Comparison of ENCODE assay signal across 8 mouse cellular contexts in genomic region chr3:97901586-97901985, GRCm38 (mm10). TPM values are rescaled to one million over a fixed set of nuclear protein-coding genes. Genes with fewer than 3 reads are reported as not detected.
A peak's percentile ranks its signal among the peaks of the same experiment; 100 is the strongest.
DNase-seq lines count a peak whose midpoint lies in the region; ATAC-seq and TF ChIP-seq lines count a peak whose summit lies in the region.

No protein-coding gene starts in this region.

- TF ChIP-seq POLR2A in cerebellum, adult 2 months (IDR thresholded peaks at IDR 0.05; ENCODE audit: borderline replicate concordance, insufficient read depth, low read length): no peak

- H3K9ac ChIP-seq in forebrain, embryonic 14.5 days (ENCODE audit: low read length): peak overlapping the region; percentile 94
- H3K9ac ChIP-seq in liver, postnatal 0 days (replicated peaks): peak overlapping the region; percentile 98

- H3K9me3 ChIP-seq in forebrain, embryonic 14.5 days (replicated peaks; ENCODE audit: control insufficient read depth, low read length): no peaks in the 10 kb centered on the region
- no peaks in the 10 kb centered on the region for H3K9me3 ChIP-seq in liver, postnatal 0 days (ENCODE audit: low read length)

- TF ChIP-seq CTCF in cerebellum, adult 2 months (IDR thresholded peaks at IDR 0.05; ENCODE audit: borderline replicate concordance, insufficient read depth, low read depth, low read length): no peak
- no peak for TF ChIP-seq CTCF in liver, postnatal 0 days (IDR thresholded peaks at IDR 0.05; ENCODE audit: low read depth)

- 14% methylated on average over 5 of the region's 5 CpGs for WGBS in cerebellum, adult 2 months
- 24% methylated on average over 5 of the region's 5 CpGs for WGBS in forebrain, embryonic 14.5 days
- WGBS in liver, postnatal 0 days (ENCODE audit: insufficient replicate concordance): 11% methylated on average over 5 of the region's 5 CpGs

- H3K4me2 ChIP-seq in forebrain, embryonic 14.5 days (ENCODE audit: low read length): peak overlapping the region; percentile 73
- peak overlapping the region; percentile 90 for H3K4me2 ChIP-seq in liver, postnatal 0 days (ENCODE audit: low read depth, low read length)

- H3K36me3 ChIP-seq in forebrain, embryonic 14.5 days (ENCODE audit: control insufficient read depth, insufficient read depth, low read length): no peaks in the 10 kb centered on the region
- no peaks in the 10 kb centered on the region for H3K36me3 ChIP-seq in liver, postnatal 0 days (replicated peaks; ENCODE audit: insufficient read depth, low read length)

- ATAC-seq in forebrain, embryonic 14.5 days: no peak
- peak; percentile 44; the same call in 1 of the 2 replicates for ATAC-seq in liver, postnatal 0 days
- no peak for ATAC-seq in activated CD4-positive, CD25-positive, alpha-beta regulatory T cell, adult 4 months

- no peak for TF ChIP-seq EP300 in liver, postnatal 0 days (IDR thresholded peaks at IDR 0.05; ENCODE audit: low read depth)

- H3K4me1 ChIP-seq in cerebellum, adult 2 months (ENCODE audit: control insufficient read depth, insufficient read depth, low read length): peaks cover 4% of the 10 kb centered on the region; the same call in 1 of the 2 replicates
- peaks cover 12% of the 10 kb centered on the region for H3K4me1 ChIP-seq in forebrain, embryonic 14.5 days (ENCODE audit: control insufficient read depth, insufficient read depth, low read length)
- H3K4me1 ChIP-seq in liver, postnatal 0 days (ENCODE audit: insufficient read depth): peaks cover 16% of the 10 kb centered on the region

- no peak for DNase-seq in cerebellum, adult 2 months
- no peak for DNase-seq in cerebellum, adult 8-10 months
- peak; percentile 14 for DNase-seq in CD4-positive helper T cell, adult 2 months (ENCODE audit: low read depth, low spot score)
- no peak for DNase-seq in forebrain, embryonic 14.5 days (ENCODE audit: low spot score)
- no peak for DNase-seq in liver, postnatal 0 days
- no peak for DNase-seq in cerebellum, postnatal 25 days
- DNase-seq in adrenal gland, postnatal 4 days (ENCODE audit: low spot score in 2 of 2): no peak

- peak overlapping the region; percentile 96 for H3K4me3 ChIP-seq in cerebellum, adult 2 months (replicated peaks; ENCODE audit: insufficient read depth, low read depth, low read length)
- H3K4me3 ChIP-seq in forebrain, embryonic 14.5 days (ENCODE audit: low read depth, low read length): peak overlapping the region; percentile 94
- peak overlapping the region; percentile 99 for H3K4me3 ChIP-seq in liver, postnatal 0 days (ENCODE audit: low read depth, low read length)

- no peak overlapping the region for H3K27ac ChIP-seq in cerebellum, adult 2 months (ENCODE audit: insufficient read depth, low read length)
- H3K27ac ChIP-seq in forebrain, embryonic 14.5 days (ENCODE audit: low read depth, low read length): no peak overlapping the region
- H3K27ac ChIP-seq in liver, postnatal 0 days (ENCODE audit: low read depth): peak overlapping the region; percentile 75

- H3K27me3 ChIP-seq in cerebellum, adult 2 months (ENCODE audit: control insufficient read depth, insufficient read depth, low read length): no peaks in the 10 kb centered on the region
- no peaks in the 10 kb centered on the region for H3K27me3 ChIP-seq in forebrain, embryonic 14.5 days (replicated peaks; ENCODE audit: control insufficient read depth, insufficient read depth, low read length)
- no peaks in the 10 kb centered on the region for H3K27me3 ChIP-seq in liver, postnatal 0 days (ENCODE audit: insufficient read depth, low read length)

RNA-seq across cellular contexts. Expression of gene Sec22b, which starts 0.6 kb away (rescaled TPM):
- polyA plus RNA-seq in cerebellum, adult 2 months (2012; rRNA removed): 69.9 and 70.5 TPM in 2 replicates
- polyA plus RNA-seq in forebrain, embryonic 14.5 days (2014; fragmentation: Nextera tagmentation; extraction: Ambion mirVana): 124 and 130 TPM in 2 replicates
- polyA plus RNA-seq in liver, postnatal 0 days (2015; fragmentation: Nextera tagmentation; extraction: Ambion mirVana): 40.0 and 42.3 TPM in 2 replicates
- 100 to 1,000 TPM; 123 TPM for total RNA-seq in adrenal gland, postnatal 4 days (2021)
- 10 to 100 TPM; 73.7 to 77.3 TPM for polyA plus RNA-seq in activated CD4-positive, CD25-positive, alpha-beta regulatory T cell, adult 4 months (2017; shearing (Covaris generic))

RNA-seq across cellular contexts. Expression of gene Pde4dip, which starts 13.1 kb away (rescaled TPM):
- polyA plus RNA-seq in cerebellum, adult 2 months (2012; rRNA removed): 88.6 and 93.9 TPM in 2 replicates
- 50.6 and 62.8 TPM in 2 replicates for polyA plus RNA-seq in forebrain, embryonic 14.5 days (2014; fragmentation: Nextera tagmentation; extraction: Ambion mirVana)
- polyA plus RNA-seq in liver, postnatal 0 days (2015; fragmentation: Nextera tagmentation; extraction: Ambion mirVana): 8.1 and 8.5 TPM in 2 replicates
- 10 to 100 TPM; 43.0 to 64.5 TPM for total RNA-seq in adrenal gland, postnatal 4 days (2021)
- 10 to 100 TPM in 1 of 2 experiments, 1 to 10 TPM in 1; 8.0 to 10.8 TPM for polyA plus RNA-seq in activated CD4-positive, CD25-positive, alpha-beta regulatory T cell, adult 4 months (2017; shearing (Covaris generic))
